Mouse (Mus musculus): Measurements from ENCODE around the gene Lpin2.

DNA sequence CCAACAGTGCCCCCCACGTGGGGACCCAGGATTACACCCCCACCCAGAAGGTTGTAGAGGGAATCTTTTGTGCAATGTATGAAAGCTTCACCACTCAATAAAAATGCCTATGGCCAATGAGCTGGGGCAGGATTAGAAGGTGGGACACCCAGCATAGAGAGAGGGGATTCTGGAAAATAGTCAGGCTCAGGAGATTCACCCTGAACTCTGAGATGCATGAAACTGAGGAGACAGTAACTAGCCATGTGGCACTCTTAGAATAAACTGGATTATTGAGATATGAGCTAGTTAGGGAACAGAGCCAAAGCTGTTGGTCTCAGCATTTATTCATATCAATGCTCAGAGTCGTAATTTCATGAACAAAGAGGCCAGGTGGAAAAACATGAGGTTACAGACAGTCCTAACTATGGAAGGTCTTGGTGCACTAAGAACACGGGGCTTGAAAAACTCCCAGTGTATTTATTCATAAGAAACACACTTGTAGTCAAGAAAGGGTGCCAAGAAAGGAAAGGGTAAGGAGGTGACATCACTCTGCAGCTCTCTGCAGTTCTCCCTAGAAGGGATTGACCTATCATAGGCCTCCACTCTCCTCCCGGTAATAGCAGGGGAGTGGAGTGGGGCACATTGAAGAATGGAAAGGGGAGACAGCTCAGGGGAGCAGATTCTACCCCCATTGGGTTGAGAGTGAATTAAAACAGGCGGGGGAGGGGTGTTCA lies 83.1 kb downstream of the Lpin2 start:
- TF ChIP-seq CTCF (IDR thresholded peaks at IDR 0.05) (no peak), EP300 (IDR thresholded peaks at IDR 0.05) (no peak)

Measured in lung, postnatal 0 days (tissue).